Mouse (Mus musculus) limb, embryonic 14.5 days (tissue): Measurements from ENCODE around the gene Il22ra2. TPM values are rescaled to one million over a fixed set of nuclear protein-coding genes. Genes with fewer than 3 reads are reported as not detected.
A peak's percentile ranks its signal among the peaks of the same experiment; 100 is the strongest.

Experiments
- ATAC-seq: fragments of 200-750 bp; cut with Nextera tagmentation; 2 replicates; pipeline ENCODE4 v1.8.0; 2017; ENCODE audit warnings: low read depth, moderate number of reproducible peaks, moderate TSS enrichment; ENCODE audit not compliant: low FRiP score
- DNase-seq: peaks from one replicate; pipeline ENCODE4 v3.0.0-alpha.2; 2015; ENCODE audit warnings: low spot score
- H3K27ac ChIP-seq: fragments of 300-500 bp; sonication (generic); replicated peaks from 2 replicates; pipeline ENCODE4 v1.5.1; 2014; ENCODE audit warnings: low read depth, mild to moderate bottlenecking, low read length, moderate library complexity, mixed read lengths
- H3K27me3 ChIP-seq: fragments of 300-500 bp; sonication (generic); 2 replicates; pipeline ENCODE4 v1.6.1; 2014; ENCODE audit warnings: low read length, mixed read lengths; ENCODE audit not compliant: control insufficient read depth, insufficient read depth
- H3K36me3 ChIP-seq: fragments of 300-500 bp; sonication (generic); 2 replicates; pipeline ENCODE4 v1.6.1; 2014; ENCODE audit warnings: mild to moderate bottlenecking, low read length, moderate library complexity, mixed read lengths; ENCODE audit not compliant: control insufficient read depth, insufficient read depth
- H3K4me1 ChIP-seq: fragments of 300-500 bp; sonication (generic); 2 replicates; pipeline ENCODE4 v1.6.1; 2014; ENCODE audit warnings: antibody characterized with exemption, low read length, mixed read lengths; ENCODE audit not compliant: control insufficient read depth, insufficient read depth
- H3K4me2 ChIP-seq: fragments of 300-500 bp; sonication (generic); replicated peaks from 2 replicates; pipeline ENCODE4 v1.6.1; 2014; ENCODE audit warnings: low read depth, mild to moderate bottlenecking, low read length, moderate library complexity; ENCODE audit not compliant: severe bottlenecking
- H3K4me3 ChIP-seq: fragments of 300-500 bp; sonication (generic); replicated peaks from 2 replicates; pipeline ENCODE4 v1.5.1; 2014; ENCODE audit warnings: low read length
- H3K9ac ChIP-seq: fragments of 300-500 bp; sonication (generic); 2 replicates; pipeline ENCODE4 v1.6.1; 2014; ENCODE audit warnings: mild to moderate bottlenecking, low read depth, low read length, moderate library complexity; ENCODE audit not compliant: severe bottlenecking
- H3K9me3 ChIP-seq: fragments of 300-500 bp; sonication (generic); 2 replicates; pipeline ENCODE4 v1.6.1; 2016; ENCODE audit warnings: low read length; ENCODE audit not compliant: control insufficient read depth
- POLR2A ChIP-seq: fragments of 200-500 bp; IDR thresholded peaks from 2 replicates; pipeline ENCODE4 v1.8.0; 2012; ENCODE audit warnings: inconsistent platforms, mild to moderate bottlenecking, moderate library complexity, borderline replicate concordance; ENCODE audit not compliant: insufficient read depth, insufficient read length; ENCODE audit errors: extremely low read depth
- WGBS: fragments of 180-500 bp; shearing (Covaris S2); extraction: QIAGEN DNeasy Blood & Tissue Kit; methylation state at CpG from one replicate; pipeline ENCODE4 v1.1.7; 2014; 5-methylcytosine and 5-hydroxymethylcytosine counted together
- polyA plus RNA-seq, 2 experiments: library from polyadenylated mRNA; depleted of rRNA in 1 of 2; stranded (reverse) in 1 of 2; unstranded in 1 of 2; fragments of >200 nt; fragmentation: Nextera tagmentation in 1 of 2; extraction: Ambion mirVana in 1 of 2; gene quantifications; 2 replicates each; pipeline versions ENCODE4 v1.2.1 to v1.2.3; 2012 to 2014

Gene Il22ra2
- polyA plus RNA-seq, 2 experiments = 0.09 TPM; not detected in 1

DNA sequence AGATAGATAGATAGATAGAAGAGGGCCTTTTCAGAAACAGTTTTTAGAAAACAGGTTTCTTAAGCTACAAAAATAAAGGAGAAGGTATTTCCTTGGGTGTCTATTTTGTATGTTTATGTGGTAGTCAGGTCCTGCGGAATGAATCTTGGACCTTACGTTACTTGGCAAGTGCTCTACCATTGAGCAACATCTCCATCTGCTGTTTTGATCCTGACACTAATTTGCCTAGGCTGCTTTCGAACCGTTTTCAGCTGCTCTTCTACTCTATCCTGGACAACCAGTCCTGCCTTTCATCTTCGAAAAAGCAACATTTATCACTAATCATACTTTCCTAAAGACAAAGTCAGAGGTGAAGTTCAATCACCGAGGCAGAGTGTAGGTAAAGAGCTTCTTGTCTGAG, 18.6 kb upstream of the Il22ra2 start:
- Histone ChIP-seq H3K4me2 (no peak overlapping the region), H3K9me3 (no peaks in the 10 kb centered on the region), H3K4me3 (no peak overlapping the region), H3K36me3 (peaks cover 81% of the 10 kb centered on the region), H3K27ac (no peak overlapping the region), H3K9ac (no peak overlapping the region), H3K4me1 (no peaks in the 10 kb centered on the region), H3K27me3 (no peaks in the 10 kb centered on the region)
- ATAC-seq = no peak
- 89% methylated on average over 6 of the region's 6 CpGs for WGBS
- TF ChIP-seq POLR2A = no peak
- DNase-seq = no peak

DNA sequence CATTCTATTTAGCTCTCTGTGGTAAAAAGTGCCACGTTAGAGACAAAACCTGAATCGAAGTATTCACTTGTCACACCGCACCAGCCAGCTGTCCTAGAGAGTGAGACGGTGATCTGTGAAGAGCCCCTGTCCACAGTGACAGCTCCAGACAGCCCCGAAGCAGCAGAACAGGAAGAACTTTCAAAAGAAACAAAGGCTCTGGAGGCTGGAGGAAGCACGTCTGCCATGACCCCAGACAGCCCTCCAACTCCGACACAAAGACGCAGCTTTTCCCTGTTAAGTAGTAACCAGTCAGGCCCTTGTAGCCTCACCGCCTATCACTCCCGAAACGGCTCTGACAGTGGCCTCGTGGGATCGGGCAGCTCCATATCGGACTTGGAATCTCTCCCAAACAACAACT, 12.7 kb upstream of the Il22ra2 start:
- no peak for DNase-seq
- Histone ChIP-seq H3K4me3 (no peak overlapping the region), H3K4me1 (peaks cover 12% of the 10 kb centered on the region), H3K9me3 (no peaks in the 10 kb centered on the region), H3K4me2 (no peak overlapping the region), H3K9ac (no peak overlapping the region), H3K27ac (no peak overlapping the region), H3K27me3 (no peaks in the 10 kb centered on the region), H3K36me3 (peaks cover 53% of the 10 kb centered on the region)
- no peak for TF ChIP-seq POLR2A
- 84% methylated on average over 14 of the region's 14 CpGs for WGBS
- no peak for ATAC-seq

DNA sequence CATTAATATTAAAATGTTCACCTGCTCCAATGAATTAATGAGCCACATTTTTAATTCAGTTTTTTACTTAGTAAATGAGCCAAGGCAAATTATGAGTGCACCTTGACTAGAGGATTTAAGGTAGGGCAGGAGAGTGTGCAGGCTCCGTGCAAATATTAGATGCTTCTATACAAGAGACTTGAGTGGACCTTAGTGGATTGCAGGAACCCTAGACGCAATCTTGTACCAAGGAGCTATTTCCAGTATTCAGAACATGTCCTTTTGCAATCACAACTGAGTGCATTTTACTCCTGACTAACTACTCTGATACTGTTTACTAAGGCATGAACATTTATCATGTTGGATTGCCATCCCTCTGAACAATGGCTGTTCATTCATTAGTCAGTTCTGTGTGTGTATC, 10.2 kb upstream of the Il22ra2 start:
- no peak overlapping the region for H3K27ac ChIP-seq
- no peak overlapping the region for H3K4me3 ChIP-seq
- no peaks in the 10 kb centered on the region for H3K9me3 ChIP-seq
- H3K4me2 ChIP-seq = no peak overlapping the region
- H3K27me3 ChIP-seq = no peaks in the 10 kb centered on the region
- 50% methylated on average over 2 of the region's 2 CpGs for WGBS
- no peak for DNase-seq
- ATAC-seq = no peak
- no peak for TF ChIP-seq POLR2A
- H3K9ac ChIP-seq = no peak overlapping the region
- peaks cover 12% of the 10 kb centered on the region for H3K4me1 ChIP-seq
- H3K36me3 ChIP-seq = peaks cover 28% of the 10 kb centered on the region

DNA sequence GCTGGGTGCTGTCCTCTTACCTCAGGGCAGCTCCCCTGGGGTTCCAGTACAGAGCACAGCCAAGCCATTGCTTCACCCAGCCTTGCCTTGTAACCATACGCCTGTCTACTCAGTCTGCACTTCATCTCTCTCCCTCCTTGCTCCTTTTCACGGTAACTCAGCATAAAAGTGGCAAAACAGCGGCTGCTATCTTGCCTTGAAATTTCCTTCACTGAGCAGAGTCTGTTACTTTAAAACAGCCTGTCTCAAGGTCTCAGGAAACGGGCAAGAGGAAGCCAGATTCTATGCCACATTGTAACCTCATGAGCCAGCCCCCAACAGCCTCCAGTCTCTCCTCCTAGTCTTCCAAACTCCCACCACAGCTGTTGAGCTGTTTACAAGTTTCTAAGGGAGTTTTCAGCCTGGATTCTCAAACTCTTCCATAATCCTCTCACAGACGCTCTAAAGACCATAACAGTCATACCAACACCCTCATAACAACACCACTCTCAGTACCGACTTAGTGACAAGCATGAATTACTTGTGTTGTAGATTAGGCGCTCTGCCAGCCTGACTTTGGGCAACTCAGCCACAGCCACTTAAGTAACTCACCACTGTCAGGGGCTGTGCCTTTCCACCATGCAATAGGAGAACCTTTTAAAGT, 8.6 kb upstream of the Il22ra2 start:
- no peak overlapping the region for H3K4me3 ChIP-seq
- TF ChIP-seq POLR2A = no peak
- H3K27ac ChIP-seq = peak overlapping the region; percentile 67
- DNase-seq (peak; percentile 32), ATAC-seq (peak; percentile 63)
- peaks cover 12% of the 10 kb centered on the region for H3K4me1 ChIP-seq
- WGBS = 34% methylated on average over 7 of the region's 7 CpGs
- no peak overlapping the region for H3K9ac ChIP-seq
- no peaks in the 10 kb centered on the region for H3K27me3 ChIP-seq
- no peaks in the 10 kb centered on the region for H3K9me3 ChIP-seq
- peaks cover 13% of the 10 kb centered on the region for H3K36me3 ChIP-seq
- no peak overlapping the region for H3K4me2 ChIP-seq

DNA sequence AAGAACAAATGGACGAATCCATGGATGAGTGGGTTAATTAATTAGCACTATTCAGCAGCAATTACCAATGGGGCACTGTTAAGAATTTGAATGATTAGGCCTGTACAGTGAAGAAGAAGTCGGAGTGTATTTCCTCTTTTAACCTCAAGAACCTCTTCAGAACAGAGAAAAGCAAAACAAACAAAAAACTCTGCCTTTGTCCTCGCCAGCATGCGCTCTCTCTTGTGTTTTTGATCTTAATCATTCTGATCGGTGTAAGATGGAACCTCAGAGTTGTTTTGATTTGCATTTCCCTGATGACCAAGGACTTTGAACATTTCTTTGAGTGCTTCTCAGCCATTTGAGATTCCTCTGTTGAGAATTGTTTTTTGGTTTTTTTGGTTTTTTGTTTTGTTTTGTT, 2.1 kb upstream of the Il22ra2 start:
- Histone ChIP-seq H3K9ac (no peak overlapping the region), H3K27me3 (no peaks in the 10 kb centered on the region), H3K36me3 (no peaks in the 10 kb centered on the region), H3K9me3 (no peaks in the 10 kb centered on the region), H3K4me1 (no peaks in the 10 kb centered on the region), H3K4me3 (no peak overlapping the region), H3K27ac (no peak overlapping the region), H3K4me2 (no peak overlapping the region)
- 79% methylated on average over 5 of the region's 5 CpGs for WGBS
- DNase-seq (no peak), ATAC-seq (no peak)
- TF ChIP-seq POLR2A = no peak
